Mouse (Mus musculus) spleen, adult 2 months (tissue): Measurements from ENCODE around the gene C1qtnf9. TPM values are rescaled to one million over a fixed set of nuclear protein-coding genes. Genes with fewer than 3 reads are reported as not detected.
A peak's percentile ranks its signal among the peaks of the same experiment; 100 is the strongest.

Experiments
- DNase-seq, 2 experiments: peaks; one replicate each; pipeline versions ENCODE4 v3.0.0 to v3.0.0-alpha.2; 2012 to 2021; ENCODE audit warnings: low spot score in 2 of 2, low read depth in 1 of 2
- H3K27ac ChIP-seq: fragments of 200-500 bp; 2 replicates; pipeline ENCODE4 v1.5.1; 2012; ENCODE audit warnings: low read length, inconsistent platforms; ENCODE audit not compliant: insufficient read depth
- H3K27me3 ChIP-seq: fragments of 200-500 bp; 2 replicates; pipeline ENCODE4 v1.6.1; 2012; ENCODE audit warnings: mild to moderate bottlenecking, moderate library complexity, low read length, inconsistent platforms; ENCODE audit not compliant: control insufficient read depth, insufficient read depth
- H3K36me3 ChIP-seq: fragments of 200-500 bp; 2 replicates; pipeline ENCODE4 v1.6.1; 2012; ENCODE audit warnings: mild to moderate bottlenecking, low read length, inconsistent platforms; ENCODE audit not compliant: control insufficient read depth, insufficient read depth
- H3K4me1 ChIP-seq: fragments of 200-500 bp; 2 replicates; pipeline ENCODE4 v1.6.1; 2011; ENCODE audit warnings: inconsistent platforms; ENCODE audit not compliant: control insufficient read depth, insufficient read depth, insufficient read length
- H3K4me3 ChIP-seq: fragments of 200-500 bp; 2 replicates; pipeline ENCODE4 v1.5.1; 2011; ENCODE audit warnings: mild to moderate bottlenecking, inconsistent platforms; ENCODE audit not compliant: insufficient read depth, insufficient read length; ENCODE audit errors: extremely low read depth
- CTCF ChIP-seq: fragments of 200-500 bp; IDR thresholded peaks from 2 replicates; pipeline ENCODE4 v1.5.1; 2011; ENCODE audit warnings: mild to moderate bottlenecking, inconsistent platforms; ENCODE audit not compliant: insufficient read depth, insufficient read length, insufficient replicate concordance; ENCODE audit errors: extremely low read depth
- POLR2A ChIP-seq: fragments of 200-500 bp; IDR thresholded peaks from 2 replicates; pipeline ENCODE4 v1.6.1; 2011; ENCODE audit warnings: low read depth, low read length, inconsistent platforms
- WGBS: fragments of 180-500 bp; shearing (Covaris S2); methylation state at CpG from one replicate; pipeline ENCODE4 v1.1.7; 2018; 5-methylcytosine and 5-hydroxymethylcytosine counted together
- polyA plus RNA-seq: library from polyadenylated mRNA; depleted of rRNA; stranded (reverse); fragments of >200 nt; gene quantifications from 2 replicates; pipeline ENCODE4 v1.2.3, GENCODE M21; 2012; rRNA removed

The C1qtnf9 gene
- polyA plus RNA-seq, 1 experiment: 0.23 TPM

- Histone ChIP-seq H3K27me3 (no peaks in the 10 kb centered on the region), H3K27ac (no peak overlapping the region), H3K4me1 (peaks cover 2% of the 10 kb centered on the region; the same call in 1 of the 2 replicates), H3K4me3 (no peak overlapping the region), H3K36me3 (peaks cover 3% of the 10 kb centered on the region; the same call in 1 of the 2 replicates)
- TF ChIP-seq POLR2A (no peak), CTCF (no peak)
- DNase-seq: no peak
- WGBS: 91% methylated on average over 8 of the region's 8 CpGs
These were observed 41.9 kb downstream of the C1qtnf9 start for GRCm38 (mm10) chr14:60809881-60810280.

GRCm38 (mm10) chr14:60811547-60811946, 43.6 kb downstream of the C1qtnf9 start:
- WGBS: 93% methylated on average over 4 of the region's 4 CpGs
- no peak overlapping the region for H3K27ac ChIP-seq
- TF ChIP-seq POLR2A (no peak), CTCF (no peak)
- peaks cover 4% of the 10 kb centered on the region; the same call in 1 of the 2 replicates for H3K36me3 ChIP-seq
- no peaks in the 10 kb centered on the region for H3K27me3 ChIP-seq
- no peak overlapping the region for H3K4me3 ChIP-seq
- H3K4me1 ChIP-seq: peaks cover 2% of the 10 kb centered on the region; the same call in 1 of the 2 replicates
- DNase-seq: no peak

DNA sequence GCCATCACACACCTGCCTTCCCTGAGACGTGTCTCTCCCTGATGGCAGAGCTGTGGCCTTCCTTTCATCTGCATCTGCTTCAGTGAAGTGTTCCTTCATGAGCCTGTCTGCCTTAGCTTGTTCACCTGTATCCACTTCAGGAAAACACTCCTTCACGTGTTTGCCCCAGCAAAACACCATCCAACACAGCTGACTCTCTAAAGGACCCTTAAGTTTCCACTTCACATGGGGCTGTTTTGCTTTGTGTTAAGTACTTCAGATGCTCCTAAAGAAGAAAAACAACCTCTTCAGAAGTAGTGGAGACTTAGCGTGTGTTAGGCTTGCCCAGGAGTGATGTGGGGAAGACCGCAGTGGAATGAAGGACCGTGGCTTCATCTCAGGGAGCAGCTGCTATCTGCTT, 47.2 kb downstream of the C1qtnf9 start:
- H3K4me3 ChIP-seq: no peak overlapping the region
- no peak overlapping the region for H3K27ac ChIP-seq
- H3K27me3 ChIP-seq: no peaks in the 10 kb centered on the region
- H3K36me3 ChIP-seq: peaks cover 4% of the 10 kb centered on the region; the same call in 1 of the 2 replicates
- H3K4me1 ChIP-seq: no peaks in the 10 kb centered on the region
- TF ChIP-seq CTCF: no peak
- TF ChIP-seq POLR2A: no peak
- no peak for DNase-seq
- 93% methylated on average over 5 of the region's 5 CpGs for WGBS

- Histone ChIP-seq H3K4me1 (no peaks in the 10 kb centered on the region), H3K27me3 (no peaks in the 10 kb centered on the region), H3K4me3 (no peak overlapping the region), H3K36me3 (0 out of 2 replicates have a peak, but pooled peaks cover 1% of the 10 kb centered on the region), H3K27ac (no peak overlapping the region)
- no peak for DNase-seq
- WGBS: 90% methylated on average over 5 of the region's 5 CpGs
- no peak for TF ChIP-seq POLR2A
- no peak for TF ChIP-seq CTCF
These were observed 50.1 kb downstream of the C1qtnf9 start for GRCm38 (mm10) chr14:60818045-60818444.

DNA sequence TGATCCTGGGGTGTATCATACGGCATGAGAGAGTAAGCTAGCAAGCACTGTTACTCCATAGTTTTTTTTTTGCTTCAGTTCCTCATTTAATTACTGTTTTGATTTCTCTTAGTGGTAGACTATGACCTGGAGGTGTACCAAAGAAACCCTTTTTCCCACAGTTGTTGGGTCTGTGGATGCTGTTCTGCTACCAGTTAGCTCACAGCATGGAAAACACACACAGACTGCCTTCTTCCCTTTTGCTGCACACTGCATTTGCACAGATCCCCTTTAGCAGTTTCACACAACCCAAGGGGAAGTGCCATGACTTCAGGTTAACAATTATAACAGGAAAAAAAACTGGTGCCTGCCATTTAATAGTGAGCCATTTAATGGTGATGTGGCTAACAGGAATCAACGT, 62.2 kb downstream of the C1qtnf9 start:
- Histone ChIP-seq H3K4me1 (no peaks in the 10 kb centered on the region; the same call in 1 of the 2 replicates), H3K27me3 (no peaks in the 10 kb centered on the region), H3K27ac (0 out of 2 replicates have a peak overlapping the region, but pooled peaks have one; percentile 25), H3K36me3 (peaks cover 10% of the 10 kb centered on the region), H3K4me3 (no peak overlapping the region)
- 85% methylated on average over 2 of the region's 2 CpGs for WGBS
- DNase-seq: no peak
- TF ChIP-seq POLR2A (no peak), CTCF (no peak)

Other genes with a start within 250 kb of the C1qtnf9 start
- 23.5 and 29.8 TPM in 2 replicates for gene Spata13, start 134.1 kb upstream of the C1qtnf9 start, polyA plus RNA-seq
- gene Mipep, start 16.4 kb downstream of the C1qtnf9 start, polyA plus RNA-seq: 3.2 and 5.7 TPM in 2 replicates